Mouse (Mus musculus): ENCODE results near the gene Hspa1b. TPM values are rescaled to one million over a fixed set of nuclear protein-coding genes. Genes with fewer than 3 reads are reported as not detected.
A peak's percentile ranks its signal among the peaks of the same experiment; 100 is the strongest.
"Not testable (repeated sequence)": the region's sequence is repeated elsewhere in the genome, so short reads cannot be mapped to it uniquely, and the experiment has no call there.

Gene Hspa1b
- 1 to 10 TPM; 2.6 to 5.9 TPM for total RNA-seq (2021)
- long read RNA-seq, experiment 1, partial matches to known transcripts = 0 of 2 reads
- long read RNA-seq, experiment 1, other reads (novel, unspliced or antisense) = 0 of 2 reads
- long read RNA-seq, experiment 2 = 0 reads

- peak; percentile 64 for DNase-seq
- intact Hi-C loops (cut with DNase I; ENCODE audit: low total_unique reads) = not testable (repeated sequence)
These were observed at the start of gene Hspa1b for GRCm38 (mm10) chr17:34959130-34959778. Hspa1b (minus strand) TSS chr17:34959238.

- DNase-seq = no peak
- intact Hi-C loops (cut with DNase I; ENCODE audit: low total_unique reads) = no loop called here
These were observed 48.5 kb upstream of the Hspa1b start for GRCm38 (mm10) chr17:35007387-35007991.

GRCm38 (mm10) chr17:35005902-35006301 is 46.9 kb upstream of the Hspa1b start:
- intact Hi-C loops (cut with DNase I; ENCODE audit: low total_unique reads); DNase-seq: not testable (repeated sequence)

- intact Hi-C loops (cut with DNase I; ENCODE audit: low total_unique reads) = no loop called here
These were observed 46.1 kb upstream of the Hspa1b start for GRCm38 (mm10) chr17:35005158-35005557.

GRCm38 (mm10) chr17:35004075-35004717 is 45.2 kb upstream of the Hspa1b start:
- intact Hi-C loops (cut with DNase I; ENCODE audit: low total_unique reads) = no loop called here
- DNase-seq = no peak

More at GRCm38 (mm10) chr17:35005158-35005557, 46.1 kb upstream of the Hspa1b start:
- no peak for DNase-seq

- intact Hi-C loops (cut with DNase I; ENCODE audit: low total_unique reads) = no loop called here
- no peak for DNase-seq
These were observed 44.2 kb upstream of the Hspa1b start for GRCm38 (mm10) chr17:35003022-35003838.

- no peak for DNase-seq
- intact Hi-C loops (cut with DNase I; ENCODE audit: low total_unique reads) = no loop called here
These were observed 43.3 kb upstream of the Hspa1b start for GRCm38 (mm10) chr17:35002153-35002865.

GRCm38 (mm10) chr17:35001452-35002152 is 42.6 kb upstream of the Hspa1b start:
- intact Hi-C loops (cut with DNase I; ENCODE audit: low total_unique reads) = no loop called here
- peak; percentile 47 for DNase-seq

- DNase-seq = peak; percentile 90
These were observed 41.8 kb upstream of the Hspa1b start, which contains the start of gene Vars for GRCm38 (mm10) chr17:35000717-35001451. Vars (plus strand) TSS chr17:35000987.

GRCm38 (mm10) chr17:34999871-35000716 is 41.1 kb upstream of the Hspa1b start:
- intact Hi-C loops (cut with DNase I; ENCODE audit: low total_unique reads); DNase-seq: not testable (repeated sequence)

More at GRCm38 (mm10) chr17:35000717-35001451, 41.8 kb upstream of the Hspa1b start, which contains the start of gene Vars:
- intact Hi-C loops (cut with DNase I; ENCODE audit: low total_unique reads) = no loop called here

- intact Hi-C loops (cut with DNase I; ENCODE audit: low total_unique reads) = no loop called here
These were observed 39.7 kb upstream of the Hspa1b start for GRCm38 (mm10) chr17:34998526-34999430.

GRCm38 (mm10) chr17:34997142-34997483 is 38.1 kb upstream of the Hspa1b start:
- DNase-seq = no peak
- intact Hi-C loops (cut with DNase I; ENCODE audit: low total_unique reads) = no loop called here

More at GRCm38 (mm10) chr17:34998526-34999430, 39.7 kb upstream of the Hspa1b start:
- DNase-seq = no peak

GRCm38 (mm10) chr17:34996411-34997141 is 37.5 kb upstream of the Hspa1b start:
- DNase-seq = no peak
- intact Hi-C loops (cut with DNase I; ENCODE audit: low total_unique reads) = no loop called here

- DNase-seq; intact Hi-C loops (cut with DNase I; ENCODE audit: low total_unique reads): not testable (repeated sequence)
These were observed 36.9 kb upstream of the Hspa1b start for GRCm38 (mm10) chr17:34995927-34996326.

- DNase-seq; intact Hi-C loops (cut with DNase I; ENCODE audit: low total_unique reads): not testable (repeated sequence)
These were observed 36.2 kb upstream of the Hspa1b start for GRCm38 (mm10) chr17:34995192-34995591.

Data from gastrocnemius, postnatal 14 days (tissue).